Mouse (Mus musculus): ENCODE results near the gene Rhox2a. TPM values are rescaled to one million over a fixed set of nuclear protein-coding genes. Genes with fewer than 3 reads are reported as not detected.

Gene Rhox2a
- not detected for polyA plus RNA-seq (2017; shearing (Covaris generic))

GRCm38 (mm10) chrX:37244676-37245075, at the start of gene Rhox2a:
Rhox2a (plus strand) TSS chrX:37244976.

GRCm38 (mm10) chrX:37210941-37211340, 33.8 kb upstream of the Rhox2a start, which contains the start of gene Gm9:
Gm9 (minus strand) TSS chrX:37211041.

DNA sequence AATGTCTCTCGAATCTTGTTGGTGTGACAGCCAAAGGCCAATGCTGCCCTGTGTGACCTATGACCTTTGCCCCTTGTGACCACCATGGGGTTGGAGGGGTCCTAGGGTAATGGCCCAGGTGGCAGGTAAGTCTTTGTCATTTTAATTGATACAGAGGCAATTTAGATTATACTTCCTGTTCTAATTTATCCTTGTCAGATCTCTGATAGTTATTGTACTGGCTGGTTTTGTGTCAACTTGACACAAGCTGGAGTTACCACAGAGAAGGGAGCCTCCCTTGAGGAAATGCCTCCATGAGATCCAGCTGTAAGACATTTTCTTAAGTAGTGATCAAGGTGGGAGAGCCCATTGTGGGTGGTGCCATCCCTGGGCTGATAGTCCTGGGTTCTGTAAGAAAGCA, 22.6 kb upstream of the Rhox2a start, which contains the start of gene Rhox1:
Rhox1 (minus strand) TSS at position 101 of the 400 bp plus-strand sequence.

DNA sequence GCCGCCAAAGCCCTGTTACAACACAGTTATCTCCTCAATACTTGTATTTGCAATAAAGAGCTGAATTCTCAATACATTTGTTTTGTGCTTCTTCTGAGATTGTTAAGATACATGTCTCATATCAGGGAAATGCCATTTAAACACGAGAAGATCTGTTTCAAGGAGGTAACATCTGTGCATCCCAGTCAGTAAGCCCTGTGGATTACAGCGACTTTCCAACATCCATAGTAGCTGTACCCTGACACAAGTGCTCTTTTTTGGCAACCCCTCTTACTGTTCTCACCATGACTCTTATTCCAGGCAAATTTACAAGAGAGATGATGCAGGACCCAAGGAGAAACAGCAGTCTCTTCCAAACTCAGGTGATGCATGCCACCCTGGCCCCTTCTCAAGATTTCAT, 4.8 kb downstream of the Rhox2a start, which contains the start of gene Rhox3a:
Rhox3a (plus strand) TSS at position 301 of the 400 bp plus-strand sequence.

GRCm38 (mm10) chrX:37265038-37265437, 20.3 kb downstream of the Rhox2a start, which contains the start of gene Rhox4a:
Rhox4a (plus strand) TSS chrX:37265338.

Other genes with a start within 250 kb of the Rhox2a start
- gene Sowahd, start 196.1 kb upstream of the Rhox2a start, polyA plus RNA-seq (2017; shearing (Covaris generic)): not detected
- gene Rpl39, start 159.6 kb upstream of the Rhox2a start, polyA plus RNA-seq (2017; shearing (Covaris generic)): 514 TPM
- gene Upf3b, start 134.7 kb upstream of the Rhox2a start, polyA plus RNA-seq (2017; shearing (Covaris generic)): 13.0 TPM
- 16.9 TPM for gene Nkap, start 118.2 kb upstream of the Rhox2a start, polyA plus RNA-seq (2017; shearing (Covaris generic))
- gene Akap14, start 76.1 kb upstream of the Rhox2a start, polyA plus RNA-seq (2017; shearing (Covaris generic)): not detected
- gene Ndufa1, start 53.8 kb upstream of the Rhox2a start, polyA plus RNA-seq (2017; shearing (Covaris generic)): 154 TPM
- 6.5 TPM for gene Rnf113a1, start 53.7 kb upstream of the Rhox2a start, polyA plus RNA-seq (2017; shearing (Covaris generic))
- gene Gm9, start 33.9 kb upstream of the Rhox2a start, polyA plus RNA-seq (2017; shearing (Covaris generic)): not detected
- not detected for gene Rhox1, start 22.7 kb upstream of the Rhox2a start, polyA plus RNA-seq (2017; shearing (Covaris generic))
- not detected for gene Rhox3a, start 4.9 kb downstream of the Rhox2a start, polyA plus RNA-seq (2017; shearing (Covaris generic))
- gene Rhox4a, start 20.4 kb downstream of the Rhox2a start, polyA plus RNA-seq (2017; shearing (Covaris generic)): 0.37 TPM
- gene Rhox3a2, start 135.1 kb downstream of the Rhox2a start, polyA plus RNA-seq (2017; shearing (Covaris generic)): not detected
- gene Rhox4a2, start 145.9 kb downstream of the Rhox2a start, polyA plus RNA-seq (2017; shearing (Covaris generic)): not detected
- not detected for gene Rhox2b, start 167.1 kb downstream of the Rhox2a start, polyA plus RNA-seq (2017; shearing (Covaris generic))
- not detected for gene Rhox4b, start 187.5 kb downstream of the Rhox2a start, polyA plus RNA-seq (2017; shearing (Covaris generic))
- gene Rhox2c, start 208.7 kb downstream of the Rhox2a start, polyA plus RNA-seq (2017; shearing (Covaris generic)): not detected
- not detected for gene Rhox3c, start 213.6 kb downstream of the Rhox2a start, polyA plus RNA-seq (2017; shearing (Covaris generic))
- not detected for gene Rhox4c, start 235.4 kb downstream of the Rhox2a start, polyA plus RNA-seq (2017; shearing (Covaris generic))
- gene Rhox2d, start 248.5 kb downstream of the Rhox2a start, polyA plus RNA-seq (2017; shearing (Covaris generic)): not detected

Data from naive thymus-derived CD4-positive, alpha-beta T cell, adult 5 months (primary cell).